Comparison of ENCODE assay signal across 29 mouse cellular contexts in the genomic region with DNA sequence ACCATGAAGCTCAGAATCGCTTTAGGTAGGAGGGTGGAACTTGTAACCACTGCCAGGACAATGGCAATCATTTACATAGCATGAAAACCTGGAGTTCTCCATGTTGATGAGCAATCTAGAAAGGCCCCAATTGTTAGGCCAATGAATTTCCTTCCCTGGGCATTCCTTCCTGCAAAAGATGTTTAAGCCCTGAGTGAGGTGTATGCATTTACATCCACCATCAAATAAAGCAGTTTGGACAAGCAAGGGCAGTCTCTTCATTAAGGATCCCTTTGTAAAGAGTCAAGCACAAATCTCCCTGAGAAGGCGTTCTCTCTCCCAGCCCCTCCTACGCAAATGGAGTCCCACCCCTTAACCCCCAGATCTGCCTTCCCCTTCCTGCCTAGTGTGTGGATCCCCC. TPM values are rescaled to one million over a fixed set of nuclear protein-coding genes. Genes with fewer than 3 reads are reported as not detected.
"Had no signal": no experiment of that assay in that cellular context is flagged by ENCODE, and none has a peak within 500 bp of the region (broad histone marks: within the 10 kb centered on the region; RNA-seq: fewer than 3 reads in every experiment).

No protein-coding gene starts in this region.

- H3K36me3 ChIP-seq: heart, embryonic 10.5 days; heart, embryonic 12.5 days; hindbrain, embryonic 10.5 days; hindbrain, embryonic 12.5 days; intestine, embryonic 15.5 days; limb, embryonic 13.5 days; limb, embryonic 15.5 days; liver, embryonic 12.5 days had no signal

- H3K27me3 ChIP-seq: heart, embryonic 12.5 days; hindbrain, embryonic 12.5 days; intestine, embryonic 15.5 days; limb, embryonic 13.5 days; limb, embryonic 15.5 days; liver, embryonic 12.5 days had no signal

- DNase-seq: gastrocnemius, adult 2 months; gastrocnemius, postnatal 14 days; heart, adult 18-20 months; heart, postnatal 10 days; heart, postnatal 4 days; kidney, adult 18-20 months; kidney, postnatal 10 days; kidney, postnatal 4 days; layer of hippocampus, postnatal 36 days; left cerebral cortex, postnatal 4 days had no signal

- H3K9me3 ChIP-seq: heart, embryonic 10.5 days; heart, embryonic 12.5 days; hindbrain, embryonic 10.5 days; hindbrain, embryonic 12.5 days; intestine, embryonic 15.5 days; limb, embryonic 13.5 days; limb, embryonic 15.5 days; liver, embryonic 12.5 days had no signal

- H3K4me3 ChIP-seq: gastrocnemius, adult 2 months; heart, embryonic 10.5 days; heart, embryonic 12.5 days; hindbrain, embryonic 10.5 days; hindbrain, embryonic 12.5 days; intestine, embryonic 15.5 days; layer of hippocampus, adult 2 months; limb, embryonic 13.5 days; limb, embryonic 15.5 days; liver, embryonic 12.5 days had no signal

- H3K4me1 ChIP-seq: heart, embryonic 10.5 days; heart, embryonic 12.5 days; hindbrain, embryonic 10.5 days; hindbrain, embryonic 12.5 days; intestine, embryonic 15.5 days; limb, embryonic 13.5 days; limb, embryonic 15.5 days; liver, embryonic 12.5 days had no signal

RNA-seq across cellular contexts. Expression of a gene that starts 46.0 kb away (rescaled TPM):
- total RNA-seq: gastrocnemius, adult 2 months; gastrocnemius, postnatal 14 days; gastrocnemius, postnatal 4 days; heart, adult 18-20 months; heart, adult 8-10 months; heart, postnatal 10 days; heart, postnatal 25 days; layer of hippocampus, adult 2 months; layer of hippocampus, postnatal 14 days; layer of hippocampus, postnatal 36 days; left cerebral cortex, adult 18-20 months; left cerebral cortex, adult 8-10 months; left cerebral cortex, postnatal 10 days; left cerebral cortex, postnatal 25 days; left cerebral cortex, postnatal 4 days; liver, adult 2 months had no signal

RNA-seq across cellular contexts. Expression of a gene that starts 53.1 kb away (rescaled TPM):
- total RNA-seq: gastrocnemius, adult 2 months; gastrocnemius, postnatal 14 days; gastrocnemius, postnatal 4 days; granulocyte monocyte progenitor cell, adult 5-6 weeks; heart, adult 18-20 months; heart, adult 8-10 months; heart, postnatal 10 days; heart, postnatal 25 days; heart, postnatal 4 days; layer of hippocampus, adult 2 months; layer of hippocampus, postnatal 14 days; layer of hippocampus, postnatal 36 days; left cerebral cortex, adult 18-20 months; left cerebral cortex, adult 8-10 months; left cerebral cortex, postnatal 10 days; left cerebral cortex, postnatal 25 days; left cerebral cortex, postnatal 4 days; liver, adult 2 months had no signal
